In genomic region chrX:162606113-162606512, GRCm38 (mm10) we compare ENCODE assay signal across 24 mouse cellular contexts. TPM values are rescaled to one million over a fixed set of nuclear protein-coding genes. Genes with fewer than 3 reads are reported as not detected.
DNase-seq lines count a peak whose midpoint lies in the region; ATAC-seq and TF ChIP-seq lines count a peak whose summit lies in the region.
"Had no signal": no experiment of that assay in that cellular context is flagged by ENCODE, and none has a peak within 500 bp of the region (broad histone marks: within the 10 kb centered on the region; RNA-seq: fewer than 3 reads in every experiment).

No protein-coding gene starts in this region.

- no peak for TF ChIP-seq CTCF in liver, postnatal 0 days (IDR thresholded peaks at IDR 0.05; ENCODE audit: low read depth)
- no peak for TF ChIP-seq CTCF in MEL (IDR thresholded peaks at IDR 0.05 in 2 of 3, conservative IDR thresholded peaks at IDR 0.05 in 1 of 3; ENCODE audit: control insufficient read depth in 1 of 3, insufficient read depth in 1 of 3, low read depth in 2 of 3, low read length in 3 of 3, poor library complexity in 1 of 3, severe bottlenecking in 1 of 3)

- no peak overlapping the region for H3K9ac ChIP-seq in liver, embryonic 12.5 days
- H3K9ac ChIP-seq in liver, postnatal 0 days (replicated peaks), result no peak overlapping the region
- H3K9ac ChIP-seq in MEL (ENCODE audit: control insufficient read depth, low read depth, low read length, poor library complexity, severe bottlenecking), result no peak overlapping the region
- no peak overlapping the region for H3K9ac ChIP-seq in liver, embryonic 15.5 days
- H3K9ac ChIP-seq in heart, embryonic 12.5 days, result no peak overlapping the region
- H3K9ac ChIP-seq: forebrain, embryonic 12.5 days; forebrain, embryonic 15.5 days; heart, embryonic 13.5 days; hindbrain, embryonic 14.5 days had no signal

- no peak for TF ChIP-seq POLR2A in MEL (IDR thresholded peaks at IDR 0.05; ENCODE audit: control insufficient read depth in 1 of 2, insufficient read depth in 1 of 2, low read depth in 1 of 2, low read length in 2 of 2, poor library complexity in 1 of 2)

- peak; percentile 65 for ATAC-seq in liver, embryonic 12.5 days
- no peak for ATAC-seq in liver, postnatal 0 days
- peak; percentile 63 for ATAC-seq in liver, embryonic 15.5 days (ENCODE audit: insufficient read depth)
- 0 out of 2 replicates have a peak, but pooled peaks have one; percentile 55 for ATAC-seq in megakaryocyte-erythroid progenitor cell, adult 5-6 weeks (replicated peaks; ENCODE audit: low FRiP score, low TSS enrichment, poor library complexity, severe bottlenecking)
- no peak for ATAC-seq in heart, embryonic 12.5 days (ENCODE audit: insufficient number of reproducible peaks, low FRiP score)
- ATAC-seq: forebrain, embryonic 15.5 days; hindbrain, postnatal 0 days; Patski had no signal

- peaks cover 5% of the 10 kb centered on the region; the same call in 1 of the 2 replicates for H3K4me1 ChIP-seq in liver, embryonic 12.5 days
- no peaks in the 10 kb centered on the region for H3K4me1 ChIP-seq in liver, postnatal 0 days (ENCODE audit: insufficient read depth)
- peaks cover 0 to 10% of the 10 kb centered on the region in 2 experiments; a peak in 2 of 4 replicates for H3K4me1 ChIP-seq in MEL (ENCODE audit: control insufficient read depth in 1 of 2, insufficient read depth in 2 of 2, low read length in 2 of 2)
- H3K4me1 ChIP-seq in liver, embryonic 15.5 days (replicated peaks), result peaks cover 5% of the 10 kb centered on the region; the same call in 1 of the 2 replicates
- no peaks in the 10 kb centered on the region for H3K4me1 ChIP-seq in heart, embryonic 12.5 days (replicated peaks)
- H3K4me1 ChIP-seq: forebrain, embryonic 12.5 days; forebrain, embryonic 15.5 days; heart, embryonic 13.5 days had no signal

- H3K4me3 ChIP-seq in liver, embryonic 12.5 days, result no peak overlapping the region
- no peak overlapping the region for H3K4me3 ChIP-seq in liver, postnatal 0 days (ENCODE audit: low read depth, low read length)
- no peak overlapping the region for H3K4me3 ChIP-seq in MEL (ENCODE audit: control insufficient read depth in 1 of 2, insufficient read depth in 1 of 2, low read depth in 2 of 2, low read length in 2 of 2)
- H3K4me3 ChIP-seq in liver, embryonic 15.5 days (replicated peaks), result no peak overlapping the region
- H3K4me3 ChIP-seq in heart, embryonic 12.5 days, result no peak overlapping the region
- H3K4me3 ChIP-seq: forebrain, embryonic 12.5 days; forebrain, embryonic 15.5 days; heart, embryonic 13.5 days had no signal

- H3K27ac ChIP-seq in liver, embryonic 12.5 days, result no peak overlapping the region
- H3K27ac ChIP-seq in liver, postnatal 0 days (ENCODE audit: low read depth), result no peak overlapping the region
- H3K27ac ChIP-seq in MEL (ENCODE audit: control insufficient read depth, low read depth, low read length), result no peak overlapping the region
- no peak overlapping the region for H3K27ac ChIP-seq in liver, embryonic 15.5 days (replicated peaks)
- H3K27ac ChIP-seq in heart, embryonic 12.5 days (ENCODE audit: poor library complexity, severe bottlenecking), result no peak overlapping the region
- H3K27ac ChIP-seq: forebrain, embryonic 12.5 days; forebrain, embryonic 15.5 days; heart, embryonic 13.5 days; hindbrain, embryonic 14.5 days; hindbrain, postnatal 0 days had no signal

- no peak for TF ChIP-seq EP300 in liver, postnatal 0 days (IDR thresholded peaks at IDR 0.05; ENCODE audit: low read depth)
- TF ChIP-seq EP300 in MEL (IDR thresholded peaks at IDR 0.05; ENCODE audit: low read depth in 1 of 2, low read length in 2 of 2), result no peak

- no peak overlapping the region for H3K4me2 ChIP-seq in liver, embryonic 12.5 days
- no peak overlapping the region for H3K4me2 ChIP-seq in liver, postnatal 0 days (ENCODE audit: low read depth, low read length)
- no peak overlapping the region for H3K4me2 ChIP-seq in liver, embryonic 15.5 days
- no peak overlapping the region for H3K4me2 ChIP-seq in heart, embryonic 12.5 days
- H3K4me2 ChIP-seq: forebrain, embryonic 12.5 days; forebrain, embryonic 15.5 days; heart, embryonic 13.5 days; hindbrain, embryonic 14.5 days had no signal

- no peak for DNase-seq in liver, postnatal 0 days
- peak; percentile 27 for DNase-seq in MEL (ENCODE audit: low read depth, low spot score)
- no peak for DNase-seq in left cerebral cortex, postnatal 14 days (ENCODE audit: low spot score in 2 of 2)
- DNase-seq: adrenal gland, postnatal 10 days; adrenal gland, postnatal 36 days; cerebellum, adult 11 months; cerebellum, adult 2 months; cerebellum, adult 9-11 months; cerebellum, postnatal 36 days; embryo, embryonic 11 days; gastrocnemius, postnatal 25 days; heart, adult 18-20 months; heart, postnatal 14 days; heart, postnatal 4 days had no signal

- WGBS in liver, embryonic 12.5 days (ENCODE audit: insufficient replicate concordance), result 69% methylated on average over 2 of the region's 2 CpGs
- WGBS in liver, postnatal 0 days (ENCODE audit: insufficient replicate concordance), result 77% methylated on average over 2 of the region's 2 CpGs
- WGBS in liver, embryonic 15.5 days (ENCODE audit: insufficient replicate concordance), result 58% methylated on average over 2 of the region's 2 CpGs
- WGBS in heart, embryonic 12.5 days, result 68% methylated on average over 2 of the region's 2 CpGs

- no peaks in the 10 kb centered on the region for H3K79me2 ChIP-seq in MEL (ENCODE audit: control insufficient read depth, insufficient read depth, low read length, poor library complexity)

- H3K36me3 ChIP-seq in liver, embryonic 12.5 days, result no peaks in the 10 kb centered on the region
- no peaks in the 10 kb centered on the region for H3K36me3 ChIP-seq in liver, postnatal 0 days (replicated peaks; ENCODE audit: insufficient read depth, low read length)
- peaks cover 0 to 5% of the 10 kb centered on the region in 2 experiments; a peak in 2 of 4 replicates for H3K36me3 ChIP-seq in MEL (ENCODE audit: control insufficient read depth in 1 of 2, insufficient read depth in 2 of 2, low read length in 2 of 2)
- no peaks in the 10 kb centered on the region for H3K36me3 ChIP-seq in liver, embryonic 15.5 days (replicated peaks)
- H3K36me3 ChIP-seq in heart, embryonic 12.5 days, result no peaks in the 10 kb centered on the region
- H3K36me3 ChIP-seq: forebrain, embryonic 12.5 days; forebrain, embryonic 15.5 days; heart, embryonic 13.5 days had no signal

- intact Hi-C loops in left cerebral cortex, postnatal 14 days (cut with DNase I), result no loop called here

- no peaks in the 10 kb centered on the region; the same call in 1 of the 2 replicates for H3K27me3 ChIP-seq in liver, embryonic 12.5 days (replicated peaks)
- H3K27me3 ChIP-seq in liver, postnatal 0 days (ENCODE audit: insufficient read depth, low read length), result no peaks in the 10 kb centered on the region
- no peaks in the 10 kb centered on the region for H3K27me3 ChIP-seq in MEL (ENCODE audit: control insufficient read depth in 1 of 2, insufficient read depth in 2 of 2, low read length in 2 of 2)
- no peaks in the 10 kb centered on the region for H3K27me3 ChIP-seq in liver, embryonic 15.5 days
- no peaks in the 10 kb centered on the region for H3K27me3 ChIP-seq in heart, embryonic 12.5 days (replicated peaks)
- H3K27me3 ChIP-seq: forebrain, embryonic 15.5 days; heart, embryonic 13.5 days had no signal

- no peaks in the 10 kb centered on the region for H3K9me3 ChIP-seq in liver, embryonic 12.5 days (replicated peaks)
- no peaks in the 10 kb centered on the region for H3K9me3 ChIP-seq in liver, postnatal 0 days (ENCODE audit: low read length)
- H3K9me3 ChIP-seq in MEL (replicated peaks; ENCODE audit: insufficient read depth, low read length), result no peaks in the 10 kb centered on the region
- H3K9me3 ChIP-seq in liver, embryonic 15.5 days (replicated peaks), result no peaks in the 10 kb centered on the region
- H3K9me3 ChIP-seq in heart, embryonic 12.5 days (replicated peaks), result no peaks in the 10 kb centered on the region
- H3K9me3 ChIP-seq: forebrain, embryonic 12.5 days; forebrain, embryonic 15.5 days; heart, embryonic 13.5 days had no signal

- no peak for TF ChIP-seq RAD21 in MEL (IDR thresholded peaks at IDR 0.05; ENCODE audit: low read depth, low read length)

TF ChIP-seq in MEL, 35 proteins besides CTCF, POLR2A, EP300 and RAD21:
- TF ChIP-seq ZC3H11A (IDR thresholded peaks at IDR 0.05; ENCODE audit: low read depth, low read length) (no peak), BHLHE40 (IDR thresholded peaks at IDR 0.05; ENCODE audit: borderline replicate concordance, low read depth, low read length) (no peak), HCFC1 (IDR thresholded peaks at IDR 0.05; ENCODE audit: low read depth, low read length) (no peak), RCOR1 (IDR thresholded peaks at IDR 0.05; ENCODE audit: low read depth, low read length) (no peak), GABPA (IDR thresholded peaks at IDR 0.05; ENCODE audit: low read depth, low read length) (no peak), ZNF384 (IDR thresholded peaks at IDR 0.05; ENCODE audit: low read depth, low read length) (no peak), ETS1 (IDR thresholded peaks at IDR 0.05; ENCODE audit: low read depth, low read length) (no peak), MAZ (IDR thresholded peaks at IDR 0.05; ENCODE audit: low read depth, low read length) (no peak), TAL1 (IDR thresholded peaks at IDR 0.05; ENCODE audit: low read length) (no peak), SIN3A (IDR thresholded peaks at IDR 0.05; ENCODE audit: low read length) (no peak), JUND (IDR thresholded peaks at IDR 0.05; ENCODE audit: low read depth, low read length) (no peak)

RNA-seq across cellular contexts. Expression of gene Reps2, which starts 37.3 kb away (rescaled TPM):
- polyA plus RNA-seq in liver, embryonic 12.5 days (2016; fragmentation: Nextera tagmentation; extraction: Ambion mirVana), result 1.1 and 1.4 TPM in 2 replicates
- polyA plus RNA-seq in liver, postnatal 0 days (2015; fragmentation: Nextera tagmentation; extraction: Ambion mirVana), result 0.90 and 1.1 TPM in 2 replicates
- 2.1 and 2.2 TPM in 2 replicates for total RNA-seq in MEL (2012; rRNA removed)
- 1 to 10 TPM in 1 of 2 experiments, not detected in 1; 2.8 TPM for polyA plus RNA-seq in MEL (2012; ENCODE audit: insufficient read depth in 1 of 2, insufficient read length in 2 of 2, low read depth in 1 of 2, low replicate concordance in 2 of 2, missing spikeins in 1 of 2)
- polyA plus RNA-seq in liver, embryonic 15.5 days (2015; fragmentation: Nextera tagmentation; extraction: Ambion mirVana), result 0.70 and 1.4 TPM in 2 replicates
- 16.8 and 17.0 TPM in 2 replicates for total RNA-seq in megakaryocyte-erythroid progenitor cell, adult 5-6 weeks (2014; fragmentation: Nextera tagmentation)
- 12.2 and 15.8 TPM in 2 replicates for total RNA-seq in megakaryocyte-erythroid progenitor cell, adult 5-6 weeks (2017)
- 100 to 1,000 TPM; 109 to 123 TPM for total RNA-seq in left cerebral cortex, postnatal 14 days (2021)
- polyA plus RNA-seq in heart, embryonic 12.5 days (2016; fragmentation: Nextera tagmentation; extraction: Ambion mirVana), result 0.45 and 0.52 TPM in 2 replicates

Comparison
In these comparisons a context has a peak if more than half of its experiments do, and no peak if none do; other contexts are left out.
1. ATAC-seq: peak in liver, embryonic 12.5 days (single experiment), liver, embryonic 15.5 days (single experiment) and megakaryocyte-erythroid progenitor cell, adult 5-6 weeks (single experiment); none in liver, postnatal 0 days (single experiment) and heart, embryonic 12.5 days (single experiment).